Mouse (Mus musculus): ENCODE measurements around the gene Cept1. TPM values are rescaled to one million over a fixed set of nuclear protein-coding genes. Genes with fewer than 3 reads are reported as not detected.
A peak's percentile ranks its signal among the peaks of the same experiment; 100 is the strongest.

Cept1 gene
- total and polyA plus RNA-seq, 3 experiments = 15.9 to 32.0 TPM; not detected in 1

DNA sequence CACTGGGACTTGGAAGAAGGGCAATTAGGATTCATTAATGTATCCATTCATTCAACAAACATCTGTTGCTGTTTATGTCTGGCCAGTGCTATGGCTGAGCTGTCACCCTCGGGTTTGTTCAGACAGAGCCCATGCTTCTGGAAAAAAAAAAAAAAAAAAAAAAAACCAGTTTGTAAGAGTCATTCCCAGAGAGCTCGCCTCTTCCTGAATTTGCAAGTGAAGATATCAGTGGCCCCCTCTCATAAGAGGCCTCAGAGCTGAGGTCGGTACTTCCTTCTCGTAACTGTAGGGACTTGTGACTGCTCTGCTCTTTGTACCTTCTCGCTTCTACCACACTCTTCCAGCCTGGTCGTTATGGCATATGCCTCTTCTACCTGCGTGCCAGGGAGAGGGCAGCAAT is 64.3 kb downstream of the Cept1 start:
- TF ChIP-seq TAL1 (IDR thresholded peaks at IDR 0.05; ENCODE audit: low read length) = no peak
- TF ChIP-seq ELF1 (IDR thresholded peaks at IDR 0.05; ENCODE audit: low read depth, low read length) = peak; percentile 53; the same call in 1 of the 2 replicates
- TF ChIP-seq GABPA (IDR thresholded peaks at IDR 0.05; ENCODE audit: low read depth, low read length) = no peak
- no peak for TF ChIP-seq POLR2AphosphoS5 (IDR thresholded peaks at IDR 0.05; ENCODE audit: borderline replicate concordance, low read depth, low read length)
- TF ChIP-seq CHD2 (IDR thresholded peaks at IDR 0.05; ENCODE audit: low read length) = no peak
- TF ChIP-seq MAFK (IDR thresholded peaks at IDR 0.05; ENCODE audit: borderline replicate concordance, low read depth, low read length) = no peak
- TF ChIP-seq ETS1 (IDR thresholded peaks at IDR 0.05; ENCODE audit: low read depth, low read length) = 0 out of 2 replicates have a peak, but pooled peaks have one; percentile 13
- no peak for TF ChIP-seq ZC3H11A (IDR thresholded peaks at IDR 0.05; ENCODE audit: low read depth, low read length)
- no peak for TF ChIP-seq USF2 (IDR thresholded peaks at IDR 0.05; ENCODE audit: borderline replicate concordance in 1 of 2, insufficient read depth in 1 of 2, low read depth in 1 of 2, low read length in 2 of 2)
- TF ChIP-seq ZKSCAN1 (IDR thresholded peaks at IDR 0.05; ENCODE audit: low read depth, low read length) = no peak
- TF ChIP-seq SIN3A (IDR thresholded peaks at IDR 0.05; ENCODE audit: low read length) = no peak; the same call in 1 of the 2 replicates
- TF ChIP-seq RAD21 (IDR thresholded peaks at IDR 0.05; ENCODE audit: low read depth, low read length) = no peak
- no peak for TF ChIP-seq MXI1 (IDR thresholded peaks at IDR 0.05; ENCODE audit: low read depth, low read length)
- TF ChIP-seq CHD1 (IDR thresholded peaks at IDR 0.05; ENCODE audit: low read depth, low read length) = no peak
- no peak for TF ChIP-seq TCF12 (IDR thresholded peaks at IDR 0.05; ENCODE audit: low read depth, low read length)
- no peak for TF ChIP-seq KAT2A (conservative IDR thresholded peaks at IDR 0.05; ENCODE audit: low read depth, low read length)
- TF ChIP-seq ZMIZ1 (IDR thresholded peaks at IDR 0.05; ENCODE audit: low read depth, low read length) = no peak
- TF ChIP-seq SMC3 (IDR thresholded peaks at IDR 0.05; ENCODE audit: low read depth, low read length) = no peak
- TF ChIP-seq E2F4 (IDR thresholded peaks at IDR 0.05; ENCODE audit: borderline replicate concordance, low read depth, low read length) = no peak
- no peak for TF ChIP-seq JUND (IDR thresholded peaks at IDR 0.05; ENCODE audit: low read depth, low read length)
- 0 out of 4 replicates have a peak, but pooled peaks of 1 of the 2 experiments have one; percentile 16 for TF ChIP-seq EP300 (IDR thresholded peaks at IDR 0.05; ENCODE audit: low read depth in 1 of 2, low read length in 2 of 2)
- peak; percentile 89 for TF ChIP-seq ZNF384 (IDR thresholded peaks at IDR 0.05; ENCODE audit: low read depth, low read length)
- TF ChIP-seq MAZ (IDR thresholded peaks at IDR 0.05; ENCODE audit: low read depth, low read length) = no peak
- Histone ChIP-seq H3K4me1 (ENCODE audit: control insufficient read depth in 1 of 2, insufficient read depth in 2 of 2, low read length in 2 of 2) (peaks cover 8 to 14% of the 10 kb centered on the region in 2 experiments), H3K36me3 (ENCODE audit: control insufficient read depth in 1 of 2, insufficient read depth in 2 of 2, low read length in 2 of 2) (peaks cover 0 to 10% of the 10 kb centered on the region in 2 experiments; a peak in 2 of 4 replicates), H3K79me2 (ENCODE audit: control insufficient read depth, insufficient read depth, low read length, poor library complexity) (no peaks in the 10 kb centered on the region; the same call in 1 of the 2 replicates), H3K27ac (ENCODE audit: control insufficient read depth, low read depth, low read length) (peak overlapping the region; percentile 37), H3K9ac (ENCODE audit: control insufficient read depth, low read depth, low read length, poor library complexity, severe bottlenecking) (peak overlapping the region; percentile 86), H3K9me3 (replicated peaks; ENCODE audit: insufficient read depth, low read length) (no peaks in the 10 kb centered on the region), H3K4me3 (ENCODE audit: control insufficient read depth in 1 of 2, insufficient read depth in 1 of 2, low read depth in 2 of 2, low read length in 2 of 2) (peak overlapping the region; percentile 89 to 99), H3K27me3 (ENCODE audit: control insufficient read depth in 1 of 2, insufficient read depth in 2 of 2, low read length in 2 of 2) (no peaks in the 10 kb centered on the region)
- DNase-seq (ENCODE audit: low read depth, low spot score) = peak; percentile 68

Measured in MEL (cell line).